Mouse (Mus musculus) B cell, adult 67 days (primary cell): ENCODE measurements around the gene Cxcr6. TPM values are rescaled to one million over a fixed set of nuclear protein-coding genes. Genes with fewer than 3 reads are reported as not detected.

ENCODE experiments used
- total RNA-seq, 2 experiments: library from RNA; stranded (reverse); gene quantifications; 4 replicates each; pipeline ENCODE4 v1.2.4; 2023

Gene Cxcr6
- total RNA-seq: not detected

DNA sequence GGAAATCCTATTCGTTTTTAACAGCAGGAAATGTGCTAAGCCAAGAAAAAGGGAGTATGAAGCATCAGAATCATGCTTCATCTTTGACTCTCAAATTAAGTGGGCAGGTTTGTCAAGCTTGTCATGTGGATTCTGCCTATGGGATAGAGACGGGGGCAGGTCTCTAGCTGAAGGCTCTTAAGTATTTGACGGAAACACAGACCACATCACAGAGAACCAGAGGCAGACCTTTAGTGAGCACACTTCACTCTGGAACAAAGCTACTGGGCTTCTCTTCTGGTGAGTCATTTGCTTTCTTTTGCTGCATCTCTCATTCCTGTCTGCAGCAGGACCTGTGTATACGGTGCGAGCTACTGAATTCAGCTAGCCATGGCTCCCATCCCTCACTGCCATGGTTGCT, at the start of gene Cxcr6:
Gene Cxcr6, plus strand, starts transcription at position 209 of the 400 bp plus-strand sequence.

DNA sequence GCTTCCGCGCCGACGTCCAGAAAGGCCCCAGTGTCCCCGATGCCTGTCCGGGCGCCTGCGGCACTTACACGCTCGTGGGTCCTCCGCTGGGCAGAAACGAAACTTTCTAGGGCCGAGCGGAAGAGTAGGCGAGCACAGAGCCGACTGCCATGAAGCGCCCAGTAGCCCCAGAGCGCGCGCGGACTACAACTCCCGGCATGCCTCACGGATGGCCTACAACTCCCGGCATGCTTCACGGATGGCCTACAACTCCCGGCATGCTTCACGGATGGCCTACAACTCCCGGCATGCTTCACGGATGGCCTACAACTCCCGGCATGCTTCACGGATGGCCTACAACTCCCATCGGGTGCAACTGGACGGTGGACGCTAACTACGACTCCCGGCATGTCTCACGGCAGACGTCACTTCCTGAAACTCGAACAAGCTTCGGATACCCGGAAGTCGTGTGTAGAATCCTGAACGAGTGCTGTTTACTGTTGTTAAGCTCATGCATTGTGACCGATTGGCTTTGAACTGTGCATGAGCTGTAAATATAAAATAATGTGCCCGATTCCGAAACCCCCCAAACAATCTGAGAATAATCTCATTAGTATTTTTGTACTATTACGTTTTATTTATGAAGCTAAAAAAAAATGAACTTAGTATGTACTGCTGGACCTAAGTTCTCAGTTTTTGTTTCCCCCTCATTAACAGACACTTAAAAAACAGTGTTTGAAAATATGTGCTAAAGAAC, 45.6 kb downstream of the Cxcr6 start, which contains the start of gene Fyco1:
Gene Fyco1, minus strand, starts transcription at position 187 of the 736 bp plus-strand sequence.

Other genes with a start within 250 kb of the Cxcr6 start
- gene Slc6a20b, start 173.9 kb upstream of the Cxcr6 start, total RNA-seq: not detected
- 1 to 10 TPM in 1 of 2 experiments, under 1 TPM in 1; 0.59 to 1.0 TPM for gene Ccr9, start 128.0 kb upstream of the Cxcr6 start, total RNA-seq
- not detected for gene Slc6a20a, start 127.6 kb upstream of the Cxcr6 start, total RNA-seq
- 100 to 1,000 TPM; 143 to 208 TPM for gene Lztfl1, start 88.8 kb upstream of the Cxcr6 start, total RNA-seq
- gene Fyco1, start 45.4 kb downstream of the Cxcr6 start, total RNA-seq: 10 to 100 TPM; 41.8 to 51.4 TPM
- under 1 TPM in 1 of 2 experiments, not detected in 1; 0.35 TPM for gene Xcr1, start 55.6 kb downstream of the Cxcr6 start, total RNA-seq
- gene Ccr1, start 162.2 kb downstream of the Cxcr6 start, total RNA-seq: 1 to 10 TPM; 2.1 to 2.5 TPM
- gene Ccr1l1, start 171.9 kb downstream of the Cxcr6 start, total RNA-seq: not detected
- gene Ccr3, start 215.5 kb downstream of the Cxcr6 start, total RNA-seq: under 1 TPM; 0.33 to 0.96 TPM